Mouse (Mus musculus) bone marrow macrophage, adult 2 months (primary cell): ENCODE data around the gene Gm11037. TPM values are rescaled to one million over a fixed set of nuclear protein-coding genes. Genes with fewer than 3 reads are reported as not detected.

Experiments
- H3K27ac ChIP-seq: 2 replicates; pipeline ENCODE4 v1.5.1; 2012; ENCODE audit warnings: low read depth, low read length; ENCODE audit not compliant: insufficient read depth
- H3K4me1 ChIP-seq: 2 replicates; pipeline ENCODE4 v1.6.1; 2012; ENCODE audit warnings: low read length; ENCODE audit not compliant: control insufficient read depth, insufficient read depth
- H3K4me3 ChIP-seq: 2 replicates; pipeline ENCODE4 v1.5.1; 2012; ENCODE audit warnings: mild to moderate bottlenecking, low read length, moderate library complexity; ENCODE audit not compliant: insufficient read depth
- CTCF ChIP-seq: IDR thresholded peaks from 2 replicates; pipeline ENCODE4 v1.5.1; 2012; ENCODE audit warnings: low read depth, mild to moderate bottlenecking, low read length, moderate library complexity
- POLR2A ChIP-seq: IDR thresholded peaks from 2 replicates; pipeline ENCODE4 v1.6.1; 2012; ENCODE audit warnings: mild to moderate bottlenecking, low read depth, low read length, borderline replicate concordance
- polyA plus RNA-seq: library from polyadenylated mRNA; stranded (reverse); fragments of >200 nt; gene quantifications from 2 replicates; pipeline ENCODE4 v1.2.4, GENCODE M21; 2012; ENCODE audit not compliant: missing spikeins, insufficient read depth, insufficient read length

The Gm11037 gene
- polyA plus RNA-seq, 1 experiment: not detected

GRCm38 (mm10) chr2:131166172-131166571 is 32.9 kb downstream of the Gm11037 start:
- peak overlapping the region; percentile 28 for H3K27ac ChIP-seq
- no peak overlapping the region for H3K4me3 ChIP-seq
- TF ChIP-seq CTCF (no peak), POLR2A (no peak)
- peaks cover 13% of the 10 kb centered on the region for H3K4me1 ChIP-seq

GRCm38 (mm10) chr2:131167984-131168383 is 34.7 kb downstream of the Gm11037 start:
- no peak overlapping the region for H3K27ac ChIP-seq
- TF ChIP-seq CTCF (no peak), POLR2A (no peak)
- H3K4me1 ChIP-seq: peaks cover 13% of the 10 kb centered on the region
- H3K4me3 ChIP-seq: no peak overlapping the region

DNA sequence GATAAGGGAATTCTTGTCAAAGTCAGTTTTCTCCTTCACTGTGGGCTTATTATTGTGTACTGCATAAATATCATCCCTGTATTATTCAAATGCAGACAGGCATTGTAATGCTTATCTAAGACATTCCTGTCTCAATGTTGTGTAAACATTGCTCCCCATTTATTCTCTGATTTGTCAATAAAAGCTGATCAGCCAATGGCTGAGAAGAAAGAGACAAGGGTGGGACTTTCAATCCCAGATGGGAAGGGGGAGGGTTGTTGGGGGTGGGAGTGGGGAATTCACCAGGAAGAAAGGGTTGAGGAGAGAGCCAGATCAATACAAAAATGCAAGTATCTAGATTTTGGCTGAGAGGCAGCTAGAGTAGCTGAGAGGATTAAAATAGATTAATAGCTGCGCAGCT is 35.6 kb downstream of the Gm11037 start:
- Histone ChIP-seq H3K4me3 (no peak overlapping the region), H3K27ac (no peak overlapping the region), H3K4me1 (peaks cover 13% of the 10 kb centered on the region)
- TF ChIP-seq POLR2A (no peak), CTCF (no peak)

GRCm38 (mm10) chr2:131170936-131171335 is 37.6 kb downstream of the Gm11037 start:
- no peak overlapping the region for H3K4me3 ChIP-seq
- no peak for TF ChIP-seq CTCF
- no peak for TF ChIP-seq POLR2A
- H3K4me1 ChIP-seq: peaks cover 8% of the 10 kb centered on the region
- H3K27ac ChIP-seq: no peak overlapping the region

DNA sequence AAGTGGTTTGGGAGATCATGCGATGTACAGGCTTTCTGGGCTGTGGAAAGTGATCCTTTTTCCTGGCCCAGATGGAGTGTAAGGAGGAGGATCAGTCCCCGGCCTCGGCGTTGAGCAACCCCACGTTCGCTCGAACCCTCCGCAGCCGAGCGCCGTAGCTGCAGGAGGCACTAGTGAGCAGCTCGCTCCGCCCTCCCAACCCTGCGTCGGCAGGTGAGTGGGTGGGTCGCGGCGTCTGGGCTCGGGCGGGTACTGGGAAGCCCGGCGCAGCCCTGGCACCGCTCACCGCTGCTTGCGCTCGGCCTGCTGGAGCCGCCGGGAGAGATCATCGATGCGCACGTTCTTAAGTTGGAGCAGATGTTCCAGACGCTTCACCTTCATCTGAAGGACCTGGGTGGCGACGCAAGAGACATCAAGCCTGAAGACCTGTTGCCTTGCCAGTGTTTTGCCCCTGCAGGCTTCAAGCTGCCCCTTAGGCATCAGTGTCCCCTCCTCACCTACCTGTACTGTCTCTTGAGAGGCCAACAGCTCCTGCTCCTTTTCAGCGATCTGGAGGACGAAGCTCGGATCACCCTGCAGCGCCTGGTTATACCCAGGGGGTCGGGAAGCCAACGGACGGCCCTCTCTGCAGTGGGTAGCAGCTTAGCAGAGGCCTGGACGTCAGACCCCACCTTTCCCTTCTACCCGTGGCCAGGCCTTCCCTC is 38.3 kb downstream of the Gm11037 start:
- Histone ChIP-seq H3K27ac (no peak overlapping the region), H3K4me1 (peaks cover 5% of the 10 kb centered on the region), H3K4me3 (no peak overlapping the region)
- TF ChIP-seq POLR2A: no peak
- no peak for TF ChIP-seq CTCF

DNA sequence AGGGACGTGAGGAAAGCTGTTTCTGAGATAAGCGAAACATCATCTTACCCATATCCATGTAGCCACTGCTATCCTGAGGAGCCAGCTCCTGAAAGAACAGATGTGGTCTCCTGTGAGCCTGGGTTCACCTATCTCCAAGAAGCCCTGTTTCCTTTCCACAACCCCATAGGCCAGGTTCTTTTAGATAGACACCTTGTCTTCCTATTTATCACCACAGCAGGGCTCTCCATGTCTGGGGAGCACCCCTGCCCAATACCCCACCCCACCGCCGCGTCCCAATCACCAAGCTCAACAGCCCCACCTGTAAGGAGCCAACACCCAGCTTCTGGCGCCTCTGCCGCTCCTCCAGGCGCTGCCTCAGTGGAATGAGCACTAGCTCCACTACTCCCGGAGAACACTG is 39.0 kb downstream of the Gm11037 start:
- TF ChIP-seq POLR2A (no peak), CTCF (no peak)

GRCm38 (mm10) chr2:131174700-131175099 is 41.4 kb downstream of the Gm11037 start:
- no peak overlapping the region for H3K27ac ChIP-seq
- peak overlapping the region; percentile 50 for H3K4me3 ChIP-seq
- TF ChIP-seq CTCF (no peak), POLR2A (no peak)
- H3K4me1 ChIP-seq: peaks cover 20% of the 10 kb centered on the region

More for the DNA sequence above, 39.0 kb downstream of the Gm11037 start:
- Histone ChIP-seq H3K4me3 (no peak overlapping the region), H3K27ac (no peak overlapping the region), H3K4me1 (peaks cover 9% of the 10 kb centered on the region; the same call in 1 of the 2 replicates)

- no peak for TF ChIP-seq POLR2A
- TF ChIP-seq CTCF: no peak
- no peak overlapping the region for H3K4me3 ChIP-seq
- peaks cover 21% of the 10 kb centered on the region for H3K4me1 ChIP-seq
- no peak overlapping the region for H3K27ac ChIP-seq
Measured at GRCm38 (mm10) chr2:131175286-131175944, 42.1 kb downstream of the Gm11037 start.

DNA sequence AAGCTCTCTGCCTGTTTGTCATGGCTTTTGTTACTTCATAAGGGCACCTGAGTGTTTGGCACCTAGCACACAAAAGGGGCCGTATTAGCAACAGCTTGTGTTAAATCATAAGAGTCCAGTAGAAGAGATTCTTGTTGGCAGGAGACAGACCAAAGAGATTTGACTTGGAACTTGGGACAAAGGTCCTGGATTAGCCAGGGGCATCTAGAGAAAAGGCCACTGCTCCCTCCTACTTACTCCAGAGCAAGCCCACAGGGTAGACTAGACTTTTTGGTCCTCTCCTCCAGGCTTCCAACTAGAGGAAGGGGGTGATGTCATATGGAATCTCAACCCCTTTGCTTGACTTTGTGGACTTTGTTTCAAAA is 42.6 kb downstream of the Gm11037 start:
- Histone ChIP-seq H3K27ac (no peak overlapping the region), H3K4me3 (no peak overlapping the region), H3K4me1 (peaks cover 21% of the 10 kb centered on the region)
- TF ChIP-seq CTCF: no peak
- TF ChIP-seq POLR2A: no peak

DNA sequence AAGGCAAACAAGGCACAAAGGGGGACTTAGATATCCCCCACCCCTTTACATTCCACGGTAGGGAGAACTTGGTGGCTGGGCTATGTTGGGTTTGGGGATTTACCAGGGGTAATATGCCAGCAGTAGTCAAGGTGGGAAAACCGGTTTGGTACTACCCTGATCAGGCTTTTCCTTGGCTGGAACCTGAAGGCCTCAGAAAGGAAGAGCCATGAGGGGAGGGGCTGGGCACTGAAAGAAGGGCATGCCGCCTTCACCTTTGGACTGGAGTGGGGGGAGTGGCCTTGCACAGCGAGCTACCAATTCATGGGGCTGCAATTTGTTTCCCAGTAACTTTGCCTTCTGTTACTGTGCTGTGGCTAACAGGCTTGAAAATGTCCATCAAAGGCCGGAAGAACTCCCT is 43.2 kb downstream of the Gm11037 start:
- no peak for TF ChIP-seq CTCF
- TF ChIP-seq POLR2A: no peak
- peaks cover 21% of the 10 kb centered on the region for H3K4me1 ChIP-seq
- no peak overlapping the region for H3K4me3 ChIP-seq
- H3K27ac ChIP-seq: no peak overlapping the region
